Mouse (Mus musculus) myocyte (in vitro differentiated cells): ENCODE data around the gene Setd1a.

Experiments used
- CEBPB ChIP-seq: IDR thresholded peaks from 2 replicates; pipeline ENCODE4 v1.6.1; 2011; ENCODE audit warnings: mild to moderate bottlenecking, moderate library complexity; ENCODE audit not compliant: poor library complexity, insufficient read depth, severe bottlenecking
- E2F4 ChIP-seq: IDR thresholded peaks from one replicate; pipeline ENCODE4 v1.6.1; 2011; ENCODE audit warnings: mild to moderate bottlenecking, control low read depth, moderate library complexity; ENCODE audit not compliant: insufficient read depth
- MAX ChIP-seq: IDR thresholded peaks from one replicate; pipeline ENCODE4 v1.6.1; 2011; ENCODE audit warnings: low read depth, mild to moderate bottlenecking, control low read depth
- MYOD1 ChIP-seq, 3 experiments: IDR thresholded peaks; one replicate each; pipeline ENCODE4 v1.6.1; 2011; ENCODE audit warnings: control low read depth in 2 of 3, low read depth in 2 of 3, mild to moderate bottlenecking in 2 of 3, moderate library complexity in 1 of 3; ENCODE audit not compliant: insufficient read length in 2 of 3, control insufficient read depth in 1 of 3
- MYOG ChIP-seq, 3 experiments: IDR thresholded peaks; one replicate each; pipeline ENCODE4 v1.6.1; 2011; ENCODE audit warnings: control low read depth in 2 of 3, low read depth in 2 of 3, mild to moderate bottlenecking in 2 of 3; ENCODE audit not compliant: insufficient read length in 2 of 3, control insufficient read depth in 1 of 3, insufficient read depth in 1 of 3
- POLR2A ChIP-seq: IDR thresholded peaks from one replicate; pipeline ENCODE4 v1.6.1; 2011; ENCODE audit warnings: low read depth, mild to moderate bottlenecking, control low read depth, moderate library complexity; ENCODE audit not compliant: insufficient read length
- POLR2AphosphoS2 ChIP-seq: IDR thresholded peaks from one replicate; pipeline ENCODE4 v1.6.1; 2011; ENCODE audit warnings: low read depth, control low read depth; ENCODE audit not compliant: insufficient read length
- REST ChIP-seq: IDR thresholded peaks from one replicate; pipeline ENCODE4 v1.6.1; 2011; ENCODE audit warnings: mild to moderate bottlenecking, control low read depth, moderate library complexity; ENCODE audit not compliant: insufficient read depth, insufficient read length
- SRF ChIP-seq: IDR thresholded peaks from one replicate; pipeline ENCODE4 v1.6.1; 2011; ENCODE audit warnings: low read depth; ENCODE audit not compliant: control insufficient read depth, insufficient read length
- TCF12 ChIP-seq: IDR thresholded peaks from one replicate; pipeline ENCODE4 v1.6.1; 2011; ENCODE audit warnings: mild to moderate bottlenecking, control low read depth; ENCODE audit not compliant: poor library complexity, insufficient read depth, severe bottlenecking
- TCF3 ChIP-seq: IDR thresholded peaks from one replicate; pipeline ENCODE4 v1.6.1; 2011; ENCODE audit warnings: low read depth, control low read depth; ENCODE audit not compliant: insufficient read length
- USF1 ChIP-seq: IDR thresholded peaks from one replicate; pipeline ENCODE4 v1.6.1; 2011; ENCODE audit warnings: low read depth, mild to moderate bottlenecking, control low read depth, moderate library complexity

- TF ChIP-seq POLR2A: no peak
- TF ChIP-seq E2F4: no peak
- no peak for TF ChIP-seq MYOD1 (IDR thresholded peaks at IDR 0.05; ENCODE audit: control insufficient read depth in 1 of 3, insufficient read length in 2 of 3, low read depth in 2 of 3)
- TF ChIP-seq POLR2AphosphoS2: no peak
- no peak for TF ChIP-seq MYOG (IDR thresholded peaks at IDR 0.05; ENCODE audit: control insufficient read depth in 1 of 3, insufficient read depth in 1 of 3, insufficient read length in 2 of 3, low read depth in 2 of 3)
- TF ChIP-seq TCF12: no peak
- no peak for TF ChIP-seq CEBPB
- no peak for TF ChIP-seq MAX
- TF ChIP-seq REST: no peak
- TF ChIP-seq USF1: no peak
- TF ChIP-seq TCF3: no peak
- TF ChIP-seq SRF: no peak
These were observed 48.6 kb upstream of the Setd1a start for GRCm38 (mm10) chr7:127727898-127728297.
